Mouse (Mus musculus): ENCODE results near the gene Sp100. TPM values are rescaled to one million over a fixed set of nuclear protein-coding genes. Genes with fewer than 3 reads are reported as not detected.
A peak's percentile ranks its signal among the peaks of the same experiment; 100 is the strongest.

The Sp100 gene
- polyA plus RNA-seq, 1 experiment: 3.6 TPM

GRCm38 (mm10) chr1:85703245-85704186 lies 53.7 kb downstream of the Sp100 start:
- H3K4me3 ChIP-seq (ENCODE audit: insufficient read depth, low read length): no peak overlapping the region; the same call in 1 of the 2 replicates
- peak overlapping the region; percentile 29; the same call in 1 of the 2 replicates for H3K27ac ChIP-seq (ENCODE audit: insufficient read depth, low read length)

GRCm38 (mm10) chr1:85705552-85705951 lies 55.8 kb downstream of the Sp100 start:
- no peak for TF ChIP-seq CTCF (IDR thresholded peaks at IDR 0.05; ENCODE audit: borderline replicate concordance, insufficient read depth, low read length)
- TF ChIP-seq POLR2A (IDR thresholded peaks at IDR 0.05; ENCODE audit: low read depth, low read length): no peak
- H3K4me3 ChIP-seq (ENCODE audit: insufficient read depth, low read length): no peak overlapping the region
- H3K27ac ChIP-seq (ENCODE audit: insufficient read depth, low read length): no peak overlapping the region
- no peaks in the 10 kb centered on the region for H3K4me1 ChIP-seq (ENCODE audit: control insufficient read depth, insufficient read depth, low read length)

More at GRCm38 (mm10) chr1:85703245-85704186, 53.7 kb downstream of the Sp100 start:
- H3K4me1 ChIP-seq (ENCODE audit: control insufficient read depth, insufficient read depth, low read length): no peaks in the 10 kb centered on the region
- TF ChIP-seq POLR2A (IDR thresholded peaks at IDR 0.05; ENCODE audit: low read depth, low read length) (0 out of 2 replicates have a peak, but pooled peaks have one; percentile 20), CTCF (IDR thresholded peaks at IDR 0.05; ENCODE audit: borderline replicate concordance, insufficient read depth, low read length) (no peak)

GRCm38 (mm10) chr1:85706754-85707153 lies 57.0 kb downstream of the Sp100 start:
- no peak overlapping the region for H3K4me3 ChIP-seq (ENCODE audit: insufficient read depth, low read length)
- H3K27ac ChIP-seq (ENCODE audit: insufficient read depth, low read length): no peak overlapping the region
- H3K4me1 ChIP-seq (ENCODE audit: control insufficient read depth, insufficient read depth, low read length): no peaks in the 10 kb centered on the region
- TF ChIP-seq POLR2A (IDR thresholded peaks at IDR 0.05; ENCODE audit: low read depth, low read length) (no peak), CTCF (IDR thresholded peaks at IDR 0.05; ENCODE audit: borderline replicate concordance, insufficient read depth, low read length) (no peak)

GRCm38 (mm10) chr1:85714501-85714900 lies 64.7 kb downstream of the Sp100 start:
- Histone ChIP-seq H3K27ac (ENCODE audit: insufficient read depth, low read length) (no peak overlapping the region), H3K4me1 (ENCODE audit: control insufficient read depth, insufficient read depth, low read length) (no peaks in the 10 kb centered on the region), H3K4me3 (ENCODE audit: insufficient read depth, low read length) (no peak overlapping the region)
- TF ChIP-seq CTCF (IDR thresholded peaks at IDR 0.05; ENCODE audit: borderline replicate concordance, insufficient read depth, low read length): no peak
- no peak for TF ChIP-seq POLR2A (IDR thresholded peaks at IDR 0.05; ENCODE audit: low read depth, low read length)

GRCm38 (mm10) chr1:85716447-85717027 lies 66.7 kb downstream of the Sp100 start:
- TF ChIP-seq POLR2A (IDR thresholded peaks at IDR 0.05; ENCODE audit: low read depth, low read length) (no peak), CTCF (IDR thresholded peaks at IDR 0.05; ENCODE audit: borderline replicate concordance, insufficient read depth, low read length) (no peak)
- H3K4me3 ChIP-seq (ENCODE audit: insufficient read depth, low read length): no peak overlapping the region
- no peak overlapping the region for H3K27ac ChIP-seq (ENCODE audit: insufficient read depth, low read length)
- no peaks in the 10 kb centered on the region for H3K4me1 ChIP-seq (ENCODE audit: control insufficient read depth, insufficient read depth, low read length)

- no peaks in the 10 kb centered on the region for H3K4me1 ChIP-seq (ENCODE audit: control insufficient read depth, insufficient read depth, low read length)
- H3K27ac ChIP-seq (ENCODE audit: insufficient read depth, low read length): no peak overlapping the region
- H3K4me3 ChIP-seq (ENCODE audit: insufficient read depth, low read length): no peak overlapping the region
- no peak for TF ChIP-seq POLR2A (IDR thresholded peaks at IDR 0.05; ENCODE audit: low read depth, low read length)
- no peak for TF ChIP-seq CTCF (IDR thresholded peaks at IDR 0.05; ENCODE audit: borderline replicate concordance, insufficient read depth, low read length)
These were observed 69.3 kb downstream of the Sp100 start for GRCm38 (mm10) chr1:85719049-85719448.

- Histone ChIP-seq H3K27ac (ENCODE audit: insufficient read depth, low read length) (no peak overlapping the region), H3K4me1 (ENCODE audit: control insufficient read depth, insufficient read depth, low read length) (no peaks in the 10 kb centered on the region), H3K4me3 (ENCODE audit: insufficient read depth, low read length) (no peak overlapping the region)
- no peak for TF ChIP-seq CTCF (IDR thresholded peaks at IDR 0.05; ENCODE audit: borderline replicate concordance, insufficient read depth, low read length)
- TF ChIP-seq POLR2A (IDR thresholded peaks at IDR 0.05; ENCODE audit: low read depth, low read length): no peak
These were observed 70.6 kb downstream of the Sp100 start for GRCm38 (mm10) chr1:85720220-85720893.

GRCm38 (mm10) chr1:85730471-85730870 lies 80.7 kb downstream of the Sp100 start:
- Histone ChIP-seq H3K27ac (ENCODE audit: insufficient read depth, low read length) (no peak overlapping the region), H3K4me1 (ENCODE audit: control insufficient read depth, insufficient read depth, low read length) (no peaks in the 10 kb centered on the region), H3K4me3 (ENCODE audit: insufficient read depth, low read length) (no peak overlapping the region)
- no peak for TF ChIP-seq POLR2A (IDR thresholded peaks at IDR 0.05; ENCODE audit: low read depth, low read length)
- TF ChIP-seq CTCF (IDR thresholded peaks at IDR 0.05; ENCODE audit: borderline replicate concordance, insufficient read depth, low read length): no peak

- Histone ChIP-seq H3K4me1 (ENCODE audit: control insufficient read depth, insufficient read depth, low read length) (no peaks in the 10 kb centered on the region), H3K27ac (ENCODE audit: insufficient read depth, low read length) (no peak overlapping the region), H3K4me3 (ENCODE audit: insufficient read depth, low read length) (no peak overlapping the region)
- TF ChIP-seq CTCF (IDR thresholded peaks at IDR 0.05; ENCODE audit: borderline replicate concordance, insufficient read depth, low read length): no peak
- no peak for TF ChIP-seq POLR2A (IDR thresholded peaks at IDR 0.05; ENCODE audit: low read depth, low read length)
These were observed 82.8 kb downstream of the Sp100 start for GRCm38 (mm10) chr1:85732581-85732980.

Measured in embryonic fibroblast, embryonic 13.5 days (primary cell).